Mouse (Mus musculus) gonadal fat pad, adult 2 months (tissue): ENCODE measurements at regions not wholly inside any gene's neighbourhood (a gene's known extent, or its start where the extent isn't known, plus 50 kb on each side); places are given as distances from the start of the nearest gene placed in this dataset.

ENCODE experiments used
- DNase-seq: peaks from one replicate; pipeline ENCODE4 v3.0.0-alpha.2; 2012; ENCODE audit warnings: low read depth

DNA sequence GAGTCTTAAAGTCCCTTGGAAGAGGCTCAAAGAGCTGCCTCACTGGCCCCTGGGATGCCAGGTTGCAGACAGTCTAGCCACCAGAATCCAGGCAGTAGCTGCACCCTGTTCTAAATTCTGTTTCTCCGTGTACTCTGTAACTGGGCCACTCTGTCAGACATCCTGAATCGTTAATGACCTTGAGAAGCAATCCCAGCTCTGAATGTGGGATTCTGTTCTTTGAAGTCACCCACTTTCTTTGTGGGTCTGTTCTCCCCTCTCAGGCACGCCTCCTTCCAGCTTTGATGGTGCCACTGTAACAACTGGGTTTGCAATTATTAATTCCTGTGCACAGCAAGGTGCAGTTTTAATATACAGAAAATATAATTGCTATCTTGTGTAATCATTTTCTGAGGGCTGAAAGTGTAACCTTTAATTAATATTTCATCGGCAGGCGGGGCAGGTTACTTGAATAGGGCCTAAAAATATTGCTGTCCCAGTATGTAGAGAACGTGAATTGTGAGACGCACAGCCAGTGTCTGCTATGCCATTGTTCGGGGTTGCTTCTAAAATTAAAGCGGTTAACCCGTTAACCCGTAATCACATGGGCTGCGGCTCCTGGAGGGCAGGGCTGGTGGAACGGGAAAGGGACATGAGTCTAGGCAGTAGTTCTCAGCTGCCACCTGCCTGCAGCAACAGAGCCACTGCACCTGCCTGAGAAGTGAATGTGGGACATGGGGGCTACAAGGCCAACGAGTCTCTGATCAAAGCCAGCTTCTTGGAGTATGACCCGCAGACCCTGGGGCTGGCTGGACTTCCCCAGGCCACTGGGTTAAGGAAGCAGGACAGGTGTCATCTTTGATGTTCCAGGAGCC, 64.3 kb upstream of the Id2 start:
- no peak for DNase-seq

DNA sequence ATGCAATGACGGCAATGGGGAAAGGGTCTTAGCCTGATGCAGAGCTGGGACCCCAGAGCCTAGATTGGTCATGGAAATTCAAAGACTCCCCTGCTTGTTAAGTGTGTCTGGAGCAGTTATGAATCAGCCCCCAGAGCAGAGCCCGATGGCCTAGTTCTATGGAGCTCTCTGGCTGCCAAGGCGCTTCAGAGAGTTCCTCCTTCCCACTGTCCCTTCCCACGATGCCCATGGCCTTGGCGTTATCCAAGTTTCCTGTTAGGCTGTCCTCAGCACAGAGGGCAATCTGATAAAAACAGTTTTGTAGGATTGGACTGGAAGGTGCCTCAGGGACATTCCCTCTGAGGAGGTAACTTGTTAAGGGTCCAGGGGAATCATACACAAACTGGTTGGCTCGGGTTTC, 62.2 kb upstream of the Id2 start:
- DNase-seq = no peak

DNA sequence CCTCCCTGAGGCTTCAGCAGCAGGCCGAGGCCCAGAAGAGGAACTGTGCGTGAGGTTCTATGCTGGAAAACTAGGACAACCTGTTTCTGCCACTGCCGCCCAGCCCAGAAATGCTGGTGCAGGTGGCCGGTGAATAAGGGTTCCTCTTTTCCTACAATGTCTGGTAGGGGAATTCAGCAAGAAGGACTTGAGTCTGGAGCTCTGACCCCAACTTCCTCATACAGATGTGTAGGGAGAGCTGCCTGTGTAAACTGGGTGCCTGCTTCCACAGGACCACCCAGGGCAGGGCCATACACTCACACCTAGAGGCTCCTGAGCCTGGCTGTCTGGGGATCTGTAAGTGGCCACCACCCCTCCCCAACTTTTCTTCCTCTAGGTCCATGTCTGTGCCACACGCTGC, 60.3 kb upstream of the Id2 start:
- no peak for DNase-seq

DNA sequence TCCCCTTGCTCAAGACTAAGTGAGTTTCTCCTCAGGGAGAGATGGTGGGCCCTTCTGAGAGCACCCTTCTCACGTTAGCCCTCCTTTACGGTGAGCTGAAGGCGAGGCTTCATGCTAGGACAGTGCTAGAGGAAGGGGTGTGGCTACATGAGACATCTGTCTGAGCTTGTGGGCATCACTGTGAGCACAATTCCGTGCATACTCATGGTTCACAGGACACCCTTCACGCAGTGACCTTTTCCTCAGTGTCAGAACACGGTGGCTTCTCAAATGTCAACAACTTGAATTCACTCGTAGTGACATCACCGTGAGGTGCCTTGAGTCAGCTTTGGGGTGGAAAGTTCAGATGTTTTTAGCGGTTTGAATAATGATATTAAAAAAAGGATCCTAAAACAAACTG, 58.5 kb upstream of the Id2 start:
- no peak for DNase-seq

DNA sequence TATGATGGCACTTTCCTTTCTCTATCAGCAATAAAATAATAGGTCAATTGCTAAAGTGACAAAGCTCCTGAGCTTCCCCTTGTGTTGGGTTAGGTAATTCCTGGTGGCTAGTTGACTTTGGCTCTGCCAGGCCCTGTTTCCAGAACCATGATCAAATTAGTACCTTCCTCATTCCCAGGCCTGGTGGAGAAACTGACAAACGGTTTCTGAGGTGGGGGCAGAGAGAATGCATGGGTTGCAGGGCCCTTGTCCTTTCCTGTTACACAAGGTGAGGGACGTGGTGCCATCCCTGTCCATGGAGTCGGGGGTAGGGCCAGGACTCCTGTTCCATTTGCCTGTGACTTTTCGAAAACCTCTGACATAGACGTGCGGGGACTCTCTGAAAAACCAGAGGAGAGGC, 51.2 kb upstream of the Id2 start:
- DNase-seq = no peak
